Mouse (Mus musculus) frontal cortex, adult (tissue): ENCODE data around the gene Gla.

Source experiments
- ATAC-seq: cut with Nextera tagmentation; 2 replicates; pipeline ENCODE4 v1.9.2; 2017; ENCODE audit warnings: mild to moderate bottlenecking, moderate library complexity, mixed read lengths; ENCODE audit not compliant: low TSS enrichment

Gla gene

GRCm38 (mm10) chrX:134600659-134601379, at the start of gene Gla, which contains the start of gene Hnrnph2:
Gla (minus strand) TSS chrX:134601125.
Hnrnph2 (plus strand) TSS chrX:134601179.
- ATAC-seq = peak; percentile 96

GRCm38 (mm10) chrX:134648031-134648692, 47.2 kb upstream of the Gla start:
- peak; percentile 62; the same call in 1 of the 2 replicates for ATAC-seq

GRCm38 (mm10) chrX:134647421-134647820, 46.5 kb upstream of the Gla start:
- no peak for ATAC-seq

- no peak for ATAC-seq
These were observed 45.4 kb upstream of the Gla start for GRCm38 (mm10) chrX:134646338-134646737.

- ATAC-seq = no peak
These were observed 40.3 kb upstream of the Gla start for GRCm38 (mm10) chrX:134641000-134641760.

- ATAC-seq = no peak
These were observed 34.9 kb upstream of the Gla start for GRCm38 (mm10) chrX:134635860-134636259.

GRCm38 (mm10) chrX:134635111-134635510, 34.2 kb upstream of the Gla start:
- no peak for ATAC-seq

GRCm38 (mm10) chrX:134632710-134633109, 31.8 kb upstream of the Gla start:
- ATAC-seq = no peak

- no peak for ATAC-seq
These were observed 27.3 kb upstream of the Gla start for GRCm38 (mm10) chrX:134628200-134628599.

- no peak for ATAC-seq
These were observed 22.4 kb upstream of the Gla start for GRCm38 (mm10) chrX:134623350-134623749.

GRCm38 (mm10) chrX:134621685-134622084, 20.8 kb upstream of the Gla start:
- ATAC-seq = no peak

- ATAC-seq = peak; percentile 52; the same call in 1 of the 2 replicates
These were observed 19.4 kb upstream of the Gla start for GRCm38 (mm10) chrX:134620254-134620865.

GRCm38 (mm10) chrX:134619695-134620094, 18.8 kb upstream of the Gla start:
- ATAC-seq = peak; percentile 47; the same call in 1 of the 2 replicates

GRCm38 (mm10) chrX:134614306-134614705, 13.4 kb upstream of the Gla start:
- no peak for ATAC-seq

GRCm38 (mm10) chrX:134612285-134612959, 11.5 kb upstream of the Gla start:
- ATAC-seq = peak; percentile 81

GRCm38 (mm10) chrX:134610984-134611383, 10.1 kb upstream of the Gla start:
- ATAC-seq = no peak

- peak; percentile 64 for ATAC-seq
These were observed 8.5 kb upstream of the Gla start for GRCm38 (mm10) chrX:134609472-134609871.

GRCm38 (mm10) chrX:134601380-134602120, 625 bp upstream of the Gla start:
- peak; percentile 29 for ATAC-seq

- ATAC-seq = peak; percentile 7
These were observed 881 bp downstream of the Gla start for GRCm38 (mm10) chrX:134599922-134600565.

- ATAC-seq = no peak
These were observed 11.1 kb downstream of the Gla start for GRCm38 (mm10) chrX:134589836-134590235.
